32 mouse cellular contexts compared by ENCODE assay signal in the genomic region with DNA sequence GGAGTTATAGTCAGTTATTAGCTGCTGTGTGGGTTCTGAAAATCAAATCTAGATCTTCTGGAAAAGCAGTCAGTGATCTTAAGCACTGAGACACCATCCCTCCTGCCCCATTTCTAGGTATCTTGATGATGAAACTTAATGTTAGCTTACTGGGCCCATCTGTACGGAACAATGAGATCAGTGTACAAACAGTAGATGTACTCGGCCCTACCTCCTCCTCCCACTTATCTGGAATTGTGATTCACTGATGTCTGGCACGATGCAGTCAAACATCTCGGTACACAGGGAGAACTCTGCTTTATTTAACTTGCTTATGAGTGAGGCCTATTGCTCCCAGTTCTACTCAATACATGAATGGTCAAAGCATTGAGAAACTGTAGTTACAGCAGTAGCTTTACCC. TPM values are rescaled to one million over a fixed set of nuclear protein-coding genes. Genes with fewer than 3 reads are reported as not detected.
"Had no signal": no experiment of that assay in that cellular context is flagged by ENCODE, and none has a peak within 500 bp of the region (broad histone marks: within the 10 kb centered on the region; RNA-seq: fewer than 3 reads in every experiment).

No protein-coding gene starts in this region.

- H3K9ac ChIP-seq: embryonic facial prominence, embryonic 12.5 days; embryonic facial prominence, embryonic 13.5 days; embryonic facial prominence, embryonic 15.5 days; forebrain, embryonic 12.5 days; forebrain, embryonic 13.5 days; forebrain, embryonic 15.5 days; forebrain, postnatal 0 days had no signal

- H3K27ac ChIP-seq: embryonic facial prominence, embryonic 10.5 days; embryonic facial prominence, embryonic 12.5 days; embryonic facial prominence, embryonic 13.5 days; embryonic facial prominence, embryonic 15.5 days; forebrain, embryonic 10.5 days; forebrain, embryonic 12.5 days; forebrain, embryonic 13.5 days; forebrain, embryonic 15.5 days; gastrocnemius, adult 2 months; heart, adult 2 months had no signal

- DNase-seq: cerebellum, adult 8-10 months; cerebellum, adult 9-10 months; cerebellum, adult 9-11 months; cerebellum, postnatal 10 days; cerebellum, postnatal 14 days; cerebellum, postnatal 25 days; cerebellum, postnatal 36 days; embryo, embryonic 11 days; forebrain, postnatal 0 days; gastrocnemius, adult 2 months; gastrocnemius, postnatal 10 days; gastrocnemius, postnatal 14 days; gastrocnemius, postnatal 25 days; gastrocnemius, postnatal 36 days; heart, adult 11 months; heart, adult 18-20 months; heart, adult 2 months had no signal

- H3K4me2 ChIP-seq: embryonic facial prominence, embryonic 12.5 days; embryonic facial prominence, embryonic 13.5 days; embryonic facial prominence, embryonic 15.5 days; forebrain, embryonic 12.5 days; forebrain, embryonic 13.5 days; forebrain, embryonic 15.5 days had no signal

- H3K4me1 ChIP-seq: embryonic facial prominence, embryonic 10.5 days; embryonic facial prominence, embryonic 12.5 days; embryonic facial prominence, embryonic 13.5 days; embryonic facial prominence, embryonic 15.5 days; forebrain, embryonic 10.5 days; forebrain, embryonic 12.5 days; forebrain, embryonic 13.5 days; forebrain, embryonic 15.5 days had no signal

- H3K36me3 ChIP-seq: embryonic facial prominence, embryonic 10.5 days; embryonic facial prominence, embryonic 12.5 days; embryonic facial prominence, embryonic 13.5 days; embryonic facial prominence, embryonic 15.5 days; forebrain, embryonic 10.5 days; forebrain, embryonic 12.5 days; forebrain, embryonic 15.5 days had no signal

- ATAC-seq: forebrain, embryonic 13.5 days; forebrain, embryonic 14.5 days; forebrain, embryonic 15.5 days; forebrain, embryonic 16.5 days; forebrain, postnatal 0 days had no signal

- H3K9me3 ChIP-seq: embryonic facial prominence, embryonic 13.5 days; embryonic facial prominence, embryonic 15.5 days; forebrain, embryonic 15.5 days had no signal

- H3K4me3 ChIP-seq: embryonic facial prominence, embryonic 10.5 days; embryonic facial prominence, embryonic 12.5 days; embryonic facial prominence, embryonic 13.5 days; embryonic facial prominence, embryonic 15.5 days; erythroblast, embryonic 14.5 days; forebrain, embryonic 10.5 days; forebrain, embryonic 12.5 days; forebrain, embryonic 13.5 days; forebrain, embryonic 15.5 days; gastrocnemius, adult 2 months; heart, adult 2 months had no signal

- H3K27me3 ChIP-seq: embryonic facial prominence, embryonic 12.5 days; embryonic facial prominence, embryonic 13.5 days; embryonic facial prominence, embryonic 15.5 days; forebrain, embryonic 12.5 days; forebrain, embryonic 13.5 days; forebrain, embryonic 15.5 days had no signal

RNA-seq across cellular contexts. Expression of a gene that starts 45.0 kb away (rescaled TPM):
- total RNA-seq: common myeloid progenitor, adult 5-6 weeks; gastrocnemius, adult 8-10 months; granulocyte monocyte progenitor cell, adult 5-6 weeks; heart, adult 8-10 months had no signal
- polyA plus RNA-seq: erythroblast, embryonic 14.5 days had no signal
